In genomic region chr5:43217987-43218846, GRCm38 (mm10) we compare ENCODE assay signal across 10 mouse cellular contexts. TPM values are rescaled to one million over a fixed set of nuclear protein-coding genes. Genes with fewer than 3 reads are reported as not detected.
DNase-seq lines count a peak whose midpoint lies in the region; ATAC-seq lines count a peak whose summit lies in the region.
"Had no signal": no experiment of that assay in that cellular context is flagged by ENCODE, and none has a peak within 500 bp of the region (broad histone marks: within the 10 kb centered on the region; RNA-seq: fewer than 3 reads in every experiment).

No protein-coding gene starts in this region.

- H3K4me3 ChIP-seq in embryonic facial prominence, embryonic 14.5 days (ENCODE audit: low read depth, low read length), result no peak overlapping the region
- no peak overlapping the region for H3K4me3 ChIP-seq in embryonic facial prominence, embryonic 10.5 days
- no peak overlapping the region for H3K4me3 ChIP-seq in midbrain, embryonic 12.5 days
- no peak overlapping the region for H3K4me3 ChIP-seq in midbrain, embryonic 11.5 days (ENCODE audit: low read depth, low read length)
- H3K4me3 ChIP-seq in intestine, embryonic 15.5 days (replicated peaks), result no peak overlapping the region
- no peak overlapping the region for H3K4me3 ChIP-seq in forebrain, embryonic 13.5 days
- H3K4me3 ChIP-seq: forebrain, embryonic 10.5 days; midbrain, embryonic 15.5 days had no signal

- no peaks in the 10 kb centered on the region for H3K36me3 ChIP-seq in embryonic facial prominence, embryonic 14.5 days (ENCODE audit: control insufficient read depth, insufficient read depth, low read length)
- H3K36me3 ChIP-seq in embryonic facial prominence, embryonic 10.5 days (replicated peaks), result no peaks in the 10 kb centered on the region
- H3K36me3 ChIP-seq in midbrain, embryonic 12.5 days, result no peaks in the 10 kb centered on the region
- no peaks in the 10 kb centered on the region for H3K36me3 ChIP-seq in midbrain, embryonic 11.5 days (ENCODE audit: control insufficient read depth, insufficient read depth, low read length)
- no peaks in the 10 kb centered on the region for H3K36me3 ChIP-seq in intestine, embryonic 15.5 days
- no peaks in the 10 kb centered on the region for H3K36me3 ChIP-seq in forebrain, embryonic 13.5 days (ENCODE audit: poor library complexity, severe bottlenecking)
- H3K36me3 ChIP-seq: forebrain, embryonic 10.5 days; midbrain, embryonic 15.5 days had no signal

- 59% methylated on average over 10 of the region's 10 CpGs for WGBS in embryonic facial prominence, embryonic 14.5 days
- WGBS in embryonic facial prominence, embryonic 10.5 days, result 73% methylated on average over 10 of the region's 10 CpGs
- 77% methylated on average over 10 of the region's 10 CpGs for WGBS in midbrain, embryonic 12.5 days
- WGBS in midbrain, embryonic 11.5 days, result 84% methylated on average over 10 of the region's 10 CpGs
- WGBS in intestine, embryonic 15.5 days, result 61% methylated on average over 10 of the region's 10 CpGs
- WGBS in forebrain, embryonic 13.5 days, result 78% methylated on average over 10 of the region's 10 CpGs

- ATAC-seq in embryonic facial prominence, embryonic 14.5 days (ENCODE audit: low read depth), result peak; percentile 57; the same call in 1 of the 2 replicates
- no peak for ATAC-seq in midbrain, embryonic 12.5 days (ENCODE audit: low FRiP score, low read depth)
- ATAC-seq in midbrain, embryonic 11.5 days (ENCODE audit: low FRiP score), result no peak
- peak; percentile 67 for ATAC-seq in intestine, embryonic 15.5 days
- ATAC-seq in neutrophil, adult 5-6 weeks (ENCODE audit: extremely low read depth, insufficient number of reproducible peaks, low FRiP score, poor library complexity, severe bottlenecking), result 0 out of 2 replicates have a peak, but pooled peaks have one; percentile 13
- ATAC-seq in forebrain, embryonic 13.5 days, result no peak

- no peak overlapping the region for H3K4me2 ChIP-seq in embryonic facial prominence, embryonic 14.5 days (ENCODE audit: low read depth, low read length)
- no peak overlapping the region for H3K4me2 ChIP-seq in midbrain, embryonic 12.5 days (replicated peaks)
- no peak overlapping the region for H3K4me2 ChIP-seq in midbrain, embryonic 11.5 days
- H3K4me2 ChIP-seq in intestine, embryonic 15.5 days (replicated peaks), result no peak overlapping the region
- H3K4me2 ChIP-seq in forebrain, embryonic 13.5 days, result no peak overlapping the region
- H3K4me2 ChIP-seq: midbrain, embryonic 15.5 days had no signal

- H3K4me1 ChIP-seq in embryonic facial prominence, embryonic 14.5 days (ENCODE audit: control insufficient read depth, insufficient read depth, low read length), result no peaks in the 10 kb centered on the region
- H3K4me1 ChIP-seq in embryonic facial prominence, embryonic 10.5 days, result 0 out of 2 replicates have a peak, but pooled peaks cover 2% of the 10 kb centered on the region
- H3K4me1 ChIP-seq in midbrain, embryonic 12.5 days, result no peaks in the 10 kb centered on the region
- no peaks in the 10 kb centered on the region for H3K4me1 ChIP-seq in midbrain, embryonic 11.5 days (ENCODE audit: control insufficient read depth, insufficient read depth, low read length)
- H3K4me1 ChIP-seq in intestine, embryonic 15.5 days (replicated peaks), result no peaks in the 10 kb centered on the region
- H3K4me1 ChIP-seq in forebrain, embryonic 13.5 days, result peaks cover 5% of the 10 kb centered on the region; the same call in 1 of the 2 replicates
- H3K4me1 ChIP-seq: forebrain, embryonic 10.5 days; midbrain, embryonic 15.5 days had no signal

- peak; percentile 36 for DNase-seq in embryonic facial prominence, embryonic 14.5 days (ENCODE audit: low spot score)
- no peak for DNase-seq in embryonic facial prominence, embryonic 10.5 days (ENCODE audit: low spot score)
- DNase-seq in midbrain, embryonic 11.5 days (ENCODE audit: low spot score, missing footprints), result no peak
- DNase-seq in natural killer cell, adult 2 months (ENCODE audit: low spot score in 2 of 2), result no peak

- H3K27ac ChIP-seq in embryonic facial prominence, embryonic 14.5 days (replicated peaks; ENCODE audit: low read depth, low read length), result no peak overlapping the region
- H3K27ac ChIP-seq in embryonic facial prominence, embryonic 10.5 days (replicated peaks), result no peak overlapping the region
- 0 out of 2 replicates have a peak overlapping the region, but pooled peaks have one; percentile 35 for H3K27ac ChIP-seq in midbrain, embryonic 12.5 days (replicated peaks)
- H3K27ac ChIP-seq in midbrain, embryonic 11.5 days (ENCODE audit: low read depth, low read length), result no peak overlapping the region
- no peak overlapping the region for H3K27ac ChIP-seq in intestine, embryonic 15.5 days
- no peak overlapping the region for H3K27ac ChIP-seq in forebrain, embryonic 13.5 days
- H3K27ac ChIP-seq: forebrain, embryonic 10.5 days; midbrain, embryonic 15.5 days had no signal

- H3K27me3 ChIP-seq in embryonic facial prominence, embryonic 14.5 days (replicated peaks; ENCODE audit: control insufficient read depth, insufficient read depth, low read length), result no peaks in the 10 kb centered on the region
- no peaks in the 10 kb centered on the region for H3K27me3 ChIP-seq in embryonic facial prominence, embryonic 10.5 days (replicated peaks; ENCODE audit: low read depth, poor library complexity, severe bottlenecking)
- no peaks in the 10 kb centered on the region for H3K27me3 ChIP-seq in midbrain, embryonic 12.5 days
- no peaks in the 10 kb centered on the region for H3K27me3 ChIP-seq in midbrain, embryonic 11.5 days (ENCODE audit: control insufficient read depth, insufficient read depth, low read length)
- H3K27me3 ChIP-seq in intestine, embryonic 15.5 days (replicated peaks), result no peaks in the 10 kb centered on the region
- H3K27me3 ChIP-seq in forebrain, embryonic 13.5 days, result no peaks in the 10 kb centered on the region
- H3K27me3 ChIP-seq: midbrain, embryonic 15.5 days had no signal

- no peak overlapping the region for H3K9ac ChIP-seq in embryonic facial prominence, embryonic 14.5 days (ENCODE audit: low read depth, low read length)
- no peak overlapping the region for H3K9ac ChIP-seq in midbrain, embryonic 12.5 days (replicated peaks)
- no peak overlapping the region for H3K9ac ChIP-seq in midbrain, embryonic 11.5 days (ENCODE audit: low read length)
- H3K9ac ChIP-seq in intestine, embryonic 15.5 days, result no peak overlapping the region
- H3K9ac ChIP-seq in forebrain, embryonic 13.5 days, result no peak overlapping the region
- H3K9ac ChIP-seq: midbrain, embryonic 15.5 days had no signal

- H3K9me3 ChIP-seq in embryonic facial prominence, embryonic 14.5 days (ENCODE audit: control insufficient read depth, low read length), result no peaks in the 10 kb centered on the region
- no peaks in the 10 kb centered on the region for H3K9me3 ChIP-seq in embryonic facial prominence, embryonic 10.5 days
- H3K9me3 ChIP-seq in midbrain, embryonic 12.5 days, result no peaks in the 10 kb centered on the region
- H3K9me3 ChIP-seq in midbrain, embryonic 11.5 days (ENCODE audit: control insufficient read depth, low read length), result no peaks in the 10 kb centered on the region
- no peaks in the 10 kb centered on the region for H3K9me3 ChIP-seq in intestine, embryonic 15.5 days
- H3K9me3 ChIP-seq in forebrain, embryonic 13.5 days (replicated peaks), result no peaks in the 10 kb centered on the region
- H3K9me3 ChIP-seq: forebrain, embryonic 10.5 days; midbrain, embryonic 15.5 days had no signal

RNA-seq across cellular contexts. Expression of gene Cpeb2, which starts 14.8 kb away (rescaled TPM):
- 3.6 and 3.9 TPM in 2 replicates for polyA plus RNA-seq in embryonic facial prominence, embryonic 14.5 days (2014; fragmentation: Nextera tagmentation; extraction: Ambion mirVana)
- 1.2 and 1.4 TPM in 2 replicates for polyA plus RNA-seq in embryonic facial prominence, embryonic 10.5 days (2016; fragmentation: Nextera tagmentation; extraction: Ambion mirVana)
- polyA plus RNA-seq in midbrain, embryonic 12.5 days (2016; fragmentation: Nextera tagmentation; extraction: Ambion mirVana), result 9.5 and 9.8 TPM in 2 replicates
- polyA plus RNA-seq in midbrain, embryonic 11.5 days (2014; fragmentation: Nextera tagmentation; extraction: Ambion mirVana), result 5.0 and 6.4 TPM in 2 replicates
- polyA plus RNA-seq in intestine, embryonic 15.5 days (2015; fragmentation: Nextera tagmentation; extraction: Ambion mirVana), result 2.3 and 2.4 TPM in 2 replicates
- 23.0 and 29.1 TPM in 2 replicates for total RNA-seq in neutrophil, adult 5-6 weeks (2017)
- polyA plus RNA-seq in forebrain, embryonic 13.5 days (2015; fragmentation: Nextera tagmentation; extraction: Ambion mirVana), result 4.7 and 5.4 TPM in 2 replicates

Comparison
In these comparisons a context has a peak if more than half of its experiments do, and no peak if none do; other contexts are left out.
1. ATAC-seq: peak in embryonic facial prominence, embryonic 14.5 days (single experiment), intestine, embryonic 15.5 days (single experiment) and neutrophil, adult 5-6 weeks (single experiment); none in midbrain, embryonic 12.5 days (single experiment), midbrain, embryonic 11.5 days (single experiment) and forebrain, embryonic 13.5 days (single experiment).